Mouse (Mus musculus): ENCODE results near the gene Fh1. TPM values are rescaled to one million over a fixed set of nuclear protein-coding genes. Genes with fewer than 3 reads are reported as not detected.

Fh1 gene
- total and polyA plus RNA-seq, 3 experiments, result 257 to 594 (median 504) TPM

DNA sequence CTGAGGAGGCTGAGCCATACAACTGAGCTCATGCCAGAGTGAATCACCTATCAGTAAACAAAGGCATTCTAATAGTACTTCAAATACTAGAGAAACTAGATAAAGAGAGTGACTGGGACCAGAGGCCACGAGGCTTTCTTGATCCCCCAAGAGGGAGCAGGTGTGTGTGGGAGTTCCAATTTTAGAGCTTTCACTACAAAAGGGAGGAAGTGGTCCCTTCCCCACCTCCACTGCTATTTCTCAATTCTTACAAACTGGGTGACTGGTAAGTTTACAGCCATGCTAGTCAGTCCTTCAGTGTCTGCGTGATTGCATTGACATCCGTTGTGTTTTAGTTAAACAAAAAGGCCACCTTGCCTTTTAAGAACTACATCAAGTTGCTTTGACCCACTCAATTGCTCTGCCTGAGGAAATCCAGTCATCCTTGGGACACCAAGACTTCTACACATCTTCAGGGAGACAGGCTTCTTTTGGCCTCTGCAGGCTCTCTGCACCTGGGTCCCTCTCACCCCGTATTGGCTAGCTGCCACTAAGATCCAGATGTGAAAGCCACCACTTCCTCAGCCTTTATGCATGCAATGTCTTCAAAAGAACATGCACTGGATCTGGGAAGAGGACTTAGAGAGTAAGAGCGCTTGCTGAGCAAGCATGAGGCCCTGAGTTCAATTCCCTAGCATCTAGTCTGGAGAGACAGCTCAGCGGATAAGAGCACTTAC is 15.2 kb upstream of the Fh1 start:
- intact Hi-C loops (cut with DNase I), result no loop called here
- H3K4me3 ChIP-seq, result no peak overlapping the region
- H3K36me3 ChIP-seq (ENCODE audit: control insufficient read depth, insufficient read depth, low read length), result no peaks in the 10 kb centered on the region
- H3K27me3 ChIP-seq (ENCODE audit: control insufficient read depth, insufficient read depth, low read length), result peaks cover 3% of the 10 kb centered on the region; the same call in 1 of the 2 replicates
- no peak overlapping the region for H3K9ac ChIP-seq (ENCODE audit: low read depth, low read length)
- H3K4me1 ChIP-seq (ENCODE audit: control insufficient read depth, insufficient read depth, low read length), result no peaks in the 10 kb centered on the region
- 67% methylated on average over 6 of the region's 6 CpGs for WGBS
- no peaks in the 10 kb centered on the region for H3K79me2 ChIP-seq (replicated peaks; ENCODE audit: control insufficient read depth, insufficient read depth, low read length)
- TF ChIP-seq CTCF (IDR thresholded peaks at IDR 0.05) (no peak), EP300 (IDR thresholded peaks at IDR 0.05; ENCODE audit: insufficient read depth, low read depth, low read length) (no peak), POLR2A (IDR thresholded peaks at IDR 0.05; ENCODE audit: insufficient read depth, low read depth, low read length) (no peak)
- no peak overlapping the region for H3K27ac ChIP-seq
- peak in 1 of 2 experiments; percentile 18 for DNase-seq

GRCm38 (mm10) chr1:175639072-175639471 is 13.6 kb upstream of the Fh1 start:
- no peak for TF ChIP-seq CTCF (IDR thresholded peaks at IDR 0.05)
- TF ChIP-seq POLR2A (IDR thresholded peaks at IDR 0.05; ENCODE audit: insufficient read depth, low read depth, low read length), result no peak
- TF ChIP-seq EP300 (IDR thresholded peaks at IDR 0.05; ENCODE audit: insufficient read depth, low read depth, low read length), result no peak
- H3K4me1 ChIP-seq (ENCODE audit: control insufficient read depth, insufficient read depth, low read length), result no peaks in the 10 kb centered on the region
- no peaks in the 10 kb centered on the region for H3K36me3 ChIP-seq (ENCODE audit: control insufficient read depth, insufficient read depth, low read length)

DNA sequence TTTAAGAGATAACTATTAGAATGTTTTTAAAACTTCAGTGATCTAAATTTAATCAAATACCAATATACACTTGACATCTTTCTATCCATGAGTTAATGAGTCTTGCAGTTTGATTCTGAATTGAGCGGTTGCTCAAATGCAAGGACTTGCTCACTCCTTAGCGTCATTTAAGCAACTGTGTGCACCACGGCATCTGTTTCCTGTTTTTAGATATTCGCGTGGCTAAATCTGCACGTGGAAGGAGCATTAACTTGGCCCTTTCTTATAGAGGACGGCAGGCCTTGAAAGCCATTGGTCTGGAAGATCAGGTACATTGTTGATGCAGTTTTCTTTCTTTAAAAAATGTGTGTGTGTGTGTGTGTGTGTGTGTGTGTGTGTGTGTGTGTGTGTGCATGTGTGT is 12.2 kb upstream of the Fh1 start:
- no peak for TF ChIP-seq CTCF (IDR thresholded peaks at IDR 0.05)
- TF ChIP-seq POLR2A (IDR thresholded peaks at IDR 0.05; ENCODE audit: insufficient read depth, low read depth, low read length), result no peak
- no peak for TF ChIP-seq EP300 (IDR thresholded peaks at IDR 0.05; ENCODE audit: insufficient read depth, low read depth, low read length)
- no peak overlapping the region for H3K9ac ChIP-seq (ENCODE audit: low read depth, low read length)
- no peaks in the 10 kb centered on the region for H3K4me1 ChIP-seq (ENCODE audit: control insufficient read depth, insufficient read depth, low read length)
- no peak overlapping the region for H3K27ac ChIP-seq
- peaks cover 3% of the 10 kb centered on the region; the same call in 1 of the 2 replicates for H3K27me3 ChIP-seq (ENCODE audit: control insufficient read depth, insufficient read depth, low read length)
- WGBS, result 56% methylated on average over 7 of the region's 7 CpGs
- no peaks in the 10 kb centered on the region for H3K79me2 ChIP-seq (replicated peaks; ENCODE audit: control insufficient read depth, insufficient read depth, low read length)
- no peaks in the 10 kb centered on the region for H3K36me3 ChIP-seq (ENCODE audit: control insufficient read depth, insufficient read depth, low read length)
- DNase-seq, result peak in 1 of 2 experiments; percentile 26
- intact Hi-C loops (cut with DNase I), result no loop called here
- no peak overlapping the region for H3K4me3 ChIP-seq

More at GRCm38 (mm10) chr1:175639072-175639471, 13.6 kb upstream of the Fh1 start:
- Histone ChIP-seq H3K27me3 (ENCODE audit: control insufficient read depth, insufficient read depth, low read length) (peaks cover 3% of the 10 kb centered on the region; the same call in 1 of the 2 replicates), H3K79me2 (replicated peaks; ENCODE audit: control insufficient read depth, insufficient read depth, low read length) (no peaks in the 10 kb centered on the region), H3K27ac (no peak overlapping the region), H3K9ac (ENCODE audit: low read depth, low read length) (no peak overlapping the region), H3K4me3 (no peak overlapping the region)
- DNase-seq, result no peak
- 79% methylated on average over 7 of the region's 7 CpGs for whole genome bisulfite sequencing
- intact Hi-C loops (cut with DNase I), result no loop called here

- TF ChIP-seq EP300 (IDR thresholded peaks at IDR 0.05; ENCODE audit: insufficient read depth, low read depth, low read length) (no peak), POLR2A (IDR thresholded peaks at IDR 0.05; ENCODE audit: insufficient read depth, low read depth, low read length) (no peak), CTCF (IDR thresholded peaks at IDR 0.05) (no peak)
- no peaks in the 10 kb centered on the region for H3K79me2 ChIP-seq (replicated peaks; ENCODE audit: control insufficient read depth, insufficient read depth, low read length)
- no peaks in the 10 kb centered on the region for H3K36me3 ChIP-seq (ENCODE audit: control insufficient read depth, insufficient read depth, low read length)
- no peak overlapping the region for H3K4me3 ChIP-seq
- no peak overlapping the region for H3K27ac ChIP-seq
- H3K27me3 ChIP-seq (ENCODE audit: control insufficient read depth, insufficient read depth, low read length), result no peaks in the 10 kb centered on the region
- intact Hi-C loops (cut with DNase I), result no loop called here
- DNase-seq, result no peak
- no peaks in the 10 kb centered on the region for H3K4me1 ChIP-seq (ENCODE audit: control insufficient read depth, insufficient read depth, low read length)
- 95% methylated on average over 14 of the region's 14 CpGs for WGBS
- H3K9ac ChIP-seq (ENCODE audit: low read depth, low read length), result no peak overlapping the region
Measured at GRCm38 (mm10) chr1:175632470-175632869, 7.0 kb upstream of the Fh1 start.

- H3K4me3 ChIP-seq, result no peak overlapping the region
- no peaks in the 10 kb centered on the region for H3K27me3 ChIP-seq (ENCODE audit: control insufficient read depth, insufficient read depth, low read length)
- no peak overlapping the region for H3K27ac ChIP-seq
- H3K9ac ChIP-seq (ENCODE audit: low read depth, low read length), result no peak overlapping the region
- H3K36me3 ChIP-seq (ENCODE audit: control insufficient read depth, insufficient read depth, low read length), result no peaks in the 10 kb centered on the region
- 50% methylated on average over 10 of the region's 10 CpGs for WGBS
- TF ChIP-seq EP300 (IDR thresholded peaks at IDR 0.05; ENCODE audit: insufficient read depth, low read depth, low read length) (no peak), POLR2A (IDR thresholded peaks at IDR 0.05; ENCODE audit: insufficient read depth, low read depth, low read length) (no peak), CTCF (IDR thresholded peaks at IDR 0.05) (no peak)
- H3K79me2 ChIP-seq (replicated peaks; ENCODE audit: control insufficient read depth, insufficient read depth, low read length), result no peaks in the 10 kb centered on the region
- DNase-seq, result no peak
- intact Hi-C loops (cut with DNase I), result no loop called here
- no peaks in the 10 kb centered on the region for H3K4me1 ChIP-seq (ENCODE audit: control insufficient read depth, insufficient read depth, low read length)
Measured at GRCm38 (mm10) chr1:175631721-175632221, 6.3 kb upstream of the Fh1 start.

DNA sequence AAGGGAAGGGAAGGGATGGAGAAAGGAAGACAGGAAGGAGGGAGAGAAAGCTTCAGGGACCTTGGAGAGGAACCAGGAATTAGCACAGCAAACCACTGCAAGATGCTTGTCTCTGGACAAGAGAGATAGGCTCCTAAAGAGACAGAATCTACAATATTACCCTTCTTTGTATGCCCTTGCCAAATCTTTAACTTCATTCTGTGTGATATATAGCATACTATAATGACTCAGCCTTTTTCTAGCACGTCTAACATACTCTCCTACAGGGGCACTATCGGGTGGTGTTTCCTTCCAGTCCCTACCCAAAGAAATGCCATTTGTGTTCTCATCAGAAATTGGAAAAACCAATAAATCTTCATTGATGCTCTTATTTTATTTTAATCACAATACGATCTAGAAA is 5.6 kb upstream of the Fh1 start:
- H3K4me1 ChIP-seq (ENCODE audit: control insufficient read depth, insufficient read depth, low read length), result no peaks in the 10 kb centered on the region
- H3K27ac ChIP-seq, result no peak overlapping the region
- TF ChIP-seq EP300 (IDR thresholded peaks at IDR 0.05; ENCODE audit: insufficient read depth, low read depth, low read length) (no peak), CTCF (IDR thresholded peaks at IDR 0.05) (no peak), POLR2A (IDR thresholded peaks at IDR 0.05; ENCODE audit: insufficient read depth, low read depth, low read length) (no peak)
- DNase-seq, result no peak
- H3K79me2 ChIP-seq (replicated peaks; ENCODE audit: control insufficient read depth, insufficient read depth, low read length), result no peaks in the 10 kb centered on the region
- WGBS, result 78% methylated on average over 3 of the region's 3 CpGs
- no peak overlapping the region for H3K9ac ChIP-seq (ENCODE audit: low read depth, low read length)
- H3K4me3 ChIP-seq, result no peak overlapping the region
- H3K36me3 ChIP-seq (ENCODE audit: control insufficient read depth, insufficient read depth, low read length), result no peaks in the 10 kb centered on the region
- no peaks in the 10 kb centered on the region for H3K27me3 ChIP-seq (ENCODE audit: control insufficient read depth, insufficient read depth, low read length)
- intact Hi-C loops (cut with DNase I), result no loop called here
